Mouse (Mus musculus) left cerebral cortex, adult 2 months (tissue): ENCODE data around the gene Cd101. TPM values are rescaled to one million over a fixed set of nuclear protein-coding genes. Genes with fewer than 3 reads are reported as not detected.

Experiments used
- DNase-seq, 2 experiments: peaks; one replicate each; pipeline ENCODE4 v3.0.0; 2021 to 2022; ENCODE audit warnings: low spot score in 2 of 2, mixed read lengths in 1 of 2; ENCODE audit errors: extremely low spot score in 1 of 2
- H3K27ac ChIP-seq: fragments of 200-600 bp; 2 replicates; pipeline ENCODE4 v1.8.1; 2022
- H3K4me3 ChIP-seq: fragments of 200-600 bp; 2 replicates; pipeline ENCODE4 v1.8.1; 2022
- CTCF ChIP-seq: fragments of 200-600 bp; IDR thresholded peaks from 2 replicates; pipeline ENCODE4 v1.8.1; 2022; ENCODE audit warnings: antibody characterized with exemption, mild to moderate bottlenecking, moderate library complexity
- intact Hi-C: fragments of 180-260 bp; cut with DNase I; formaldehyde crosslinking; loops from one replicate; pipeline ENCODE4 v1.15.1; 2025
- long read RNA-seq, 2 experiments: library from polyadenylated mRNA; stranded (forward); transcript quantifications; one replicate each; pipeline ENCODE4 v2.0.0; 2021; ENCODE audit warnings: borderline mapping rate in 2 of 2
- total RNA-seq, 2 experiments: library from RNA; stranded (reverse); gene quantifications; 2 replicates each; pipeline ENCODE4 v1.2.3; 2021

Cd101 gene
- under 1 TPM; 0.59 to 0.72 TPM for total RNA-seq
- long read RNA-seq, experiment 1: 0 reads
- long read RNA-seq, experiment 2: 0 reads

- DNase-seq: no peak
- no peak within 1 kb of the TSS for H3K4me3 ChIP-seq
- H3K27ac ChIP-seq: no peak within 1 kb of the TSS
- intact Hi-C loops: no loop called here
- TF ChIP-seq CTCF: no peak
Observed at GRCm38 (mm10) chr3:101029339-101029738, at the start of gene Cd101. TSS of gene Cd101 (minus strand) at chr3:101029556.

GRCm38 (mm10) chr3:101078344-101078743 lies 49.0 kb upstream of the Cd101 start:
- no peak for DNase-seq
- TF ChIP-seq CTCF: no peak
- no peak overlapping the region for H3K27ac ChIP-seq
- intact Hi-C loops: no loop called here
- no peak overlapping the region for H3K4me3 ChIP-seq

DNA sequence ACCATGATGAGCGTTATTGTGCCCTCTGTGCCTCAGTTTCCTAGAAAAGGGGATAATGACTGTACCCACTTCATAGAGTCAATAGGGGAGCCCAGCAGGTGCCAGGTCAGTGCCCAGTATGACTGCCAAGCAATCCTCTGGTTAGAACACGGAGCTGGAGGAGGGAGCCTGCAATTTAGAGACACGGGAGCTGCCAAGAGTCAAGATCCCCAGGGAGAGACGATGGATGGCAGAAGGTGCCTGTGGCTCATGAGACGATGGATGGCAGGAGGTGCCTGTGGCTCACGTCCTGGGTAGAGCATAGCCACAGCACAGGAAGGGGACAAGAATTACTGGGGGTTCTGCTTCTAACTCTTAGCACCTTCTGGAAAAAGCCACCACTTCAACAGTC lies 48.3 kb upstream of the Cd101 start:
- Histone ChIP-seq H3K4me3 (no peak overlapping the region), H3K27ac (no peak overlapping the region)
- intact Hi-C loops: no loop called here
- DNase-seq: no peak
- TF ChIP-seq CTCF: no peak

- Histone ChIP-seq H3K4me3 (no peak overlapping the region), H3K27ac (no peak overlapping the region)
- TF ChIP-seq CTCF: no peak
- no peak for DNase-seq
- intact Hi-C loops: no loop called here
Observed at GRCm38 (mm10) chr3:101076966-101077709, 47.8 kb upstream of the Cd101 start.

DNA sequence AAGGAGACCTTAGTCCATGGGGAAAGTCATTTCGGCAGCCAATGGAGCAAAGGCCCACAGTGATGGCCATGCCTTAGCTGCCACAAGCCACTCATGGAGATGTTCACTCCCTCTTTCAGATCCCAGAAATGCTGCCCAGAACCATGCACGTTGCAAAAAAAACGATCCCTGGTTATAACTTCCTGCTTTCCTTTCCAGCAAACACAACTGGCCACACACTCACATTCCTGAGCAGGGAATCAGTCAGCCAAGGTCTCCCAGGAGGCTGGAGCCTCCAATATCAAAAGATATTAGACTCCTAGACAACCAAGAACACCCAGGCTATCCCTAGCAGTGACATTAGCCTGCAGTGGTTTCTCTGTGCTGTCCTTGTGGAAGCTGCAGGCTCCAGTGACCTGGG lies 46.5 kb upstream of the Cd101 start:
- Histone ChIP-seq H3K27ac (no peak overlapping the region), H3K4me3 (no peak overlapping the region)
- intact Hi-C loops: no loop called here
- DNase-seq: no peak
- TF ChIP-seq CTCF: no peak

- no peak for TF ChIP-seq CTCF
- intact Hi-C loops: no loop called here
- H3K27ac ChIP-seq: no peak overlapping the region
- H3K4me3 ChIP-seq: no peak overlapping the region
- no peak for DNase-seq
Observed at GRCm38 (mm10) chr3:101073384-101073783, 44.0 kb upstream of the Cd101 start.

DNA sequence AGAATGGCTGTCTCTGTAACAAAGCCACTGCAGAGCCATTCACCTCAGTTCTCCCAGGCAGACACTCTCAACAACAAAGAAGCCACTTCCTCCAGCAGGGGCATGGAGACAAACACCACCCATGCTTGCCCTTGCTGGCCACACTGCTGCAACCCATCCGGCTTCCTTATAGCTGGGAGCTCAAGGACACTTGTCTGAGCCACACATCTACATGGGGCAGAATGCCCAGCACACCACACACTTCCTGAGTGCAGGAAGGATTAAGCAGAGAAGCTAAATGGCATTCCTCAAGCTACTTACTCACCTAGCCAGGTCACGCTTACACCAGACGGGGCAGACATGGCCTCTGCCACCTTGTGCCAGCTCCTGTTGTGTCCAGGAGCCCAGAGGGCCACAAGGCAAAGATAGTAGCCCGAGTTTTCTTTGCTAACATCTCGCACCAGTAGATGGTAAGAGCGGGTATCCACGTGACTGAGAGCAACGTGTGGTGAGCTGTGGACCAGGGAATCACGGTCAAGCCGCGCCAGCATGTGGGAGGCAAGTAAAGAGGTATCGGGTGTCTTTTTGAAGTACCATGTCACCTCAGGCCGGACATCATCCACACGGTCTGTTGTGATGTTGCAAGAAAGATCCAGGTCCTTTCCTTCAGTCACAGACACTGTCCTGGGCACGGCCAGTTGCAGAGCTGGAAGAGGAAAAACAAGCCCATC lies 43.3 kb upstream of the Cd101 start:
- intact Hi-C loops: no loop called here
- no peak for DNase-seq
- Histone ChIP-seq H3K4me3 (no peak overlapping the region), H3K27ac (no peak overlapping the region)
- TF ChIP-seq CTCF: no peak

- intact Hi-C loops: no loop called here
- no peak overlapping the region for H3K4me3 ChIP-seq
- no peak overlapping the region for H3K27ac ChIP-seq
- TF ChIP-seq CTCF: no peak
- no peak for DNase-seq
Observed at GRCm38 (mm10) chr3:101071576-101071975, 42.2 kb upstream of the Cd101 start.

- H3K4me3 ChIP-seq: no peak overlapping the region
- DNase-seq: no peak
- H3K27ac ChIP-seq: no peak overlapping the region
- TF ChIP-seq CTCF: no peak
- intact Hi-C loops: no loop called here
Observed at GRCm38 (mm10) chr3:101070796-101071235, 41.5 kb upstream of the Cd101 start.

GRCm38 (mm10) chr3:101070230-101070795 lies 41.0 kb upstream of the Cd101 start:
- Histone ChIP-seq H3K27ac (no peak overlapping the region), H3K4me3 (no peak overlapping the region)
- TF ChIP-seq CTCF: no peak
- DNase-seq: no peak
- intact Hi-C loops: no loop called here

- DNase-seq: no peak
- intact Hi-C loops: no loop called here
- Histone ChIP-seq H3K4me3 (no peak overlapping the region), H3K27ac (no peak overlapping the region)
- TF ChIP-seq CTCF: no peak
Observed at GRCm38 (mm10) chr3:101068701-101069100, 39.3 kb upstream of the Cd101 start.

GRCm38 (mm10) chr3:101066175-101066574 lies 36.8 kb upstream of the Cd101 start:
- Histone ChIP-seq H3K4me3 (no peak overlapping the region), H3K27ac (no peak overlapping the region)
- TF ChIP-seq CTCF: no peak
- intact Hi-C loops: no loop called here
- no peak for DNase-seq
